Mouse (Mus musculus): ENCODE results near the gene Gm3839. TPM values are rescaled to one million over a fixed set of nuclear protein-coding genes. Genes with fewer than 3 reads are reported as not detected.
"Not testable (repeated sequence)": the region's sequence is repeated elsewhere in the genome, so short reads cannot be mapped to it uniquely, and the experiment has no call there.

The Gm3839 gene
- 0.99 and 1.2 TPM in 2 replicates for polyA plus RNA-seq (2015; fragmentation: Nextera tagmentation; extraction: Ambion mirVana)

- not testable (repeated sequence) for DNase-seq; H3K4me1 ChIP-seq (replicated peaks); H3K9ac ChIP-seq; H3K27me3 ChIP-seq; H3K9me3 ChIP-seq (replicated peaks); ATAC-seq (ENCODE audit: low read depth); H3K27ac ChIP-seq; H3K4me3 ChIP-seq (replicated peaks); H3K36me3 ChIP-seq; H3K4me2 ChIP-seq
Observed at GRCm38 (mm10) chr14:11356626-11357025, at the start of gene Gm3839. TSS of gene Gm3839 (minus strand) at chr14:11356726.

GRCm38 (mm10) chr14:11405661-11406060 is 49.1 kb upstream of the Gm3839 start:
- H3K4me3 ChIP-seq (replicated peaks) = no peak overlapping the region
- no peaks in the 10 kb centered on the region for H3K27me3 ChIP-seq
- H3K4me1 ChIP-seq (replicated peaks) = no peaks in the 10 kb centered on the region
- no peaks in the 10 kb centered on the region for H3K9me3 ChIP-seq (replicated peaks)
- no peak overlapping the region for H3K27ac ChIP-seq
- H3K36me3 ChIP-seq = no peaks in the 10 kb centered on the region
- no peak overlapping the region for H3K4me2 ChIP-seq
- H3K9ac ChIP-seq = no peak overlapping the region
- WGBS (ENCODE audit: insufficient replicate concordance) = 68% methylated on average over 9 of the region's 9 CpGs
- ATAC-seq (ENCODE audit: low read depth) (no peak), DNase-seq (no peak)

- H3K4me2 ChIP-seq = no peak overlapping the region
- H3K9me3 ChIP-seq (replicated peaks) = no peaks in the 10 kb centered on the region
- no peaks in the 10 kb centered on the region for H3K36me3 ChIP-seq
- no peaks in the 10 kb centered on the region for H3K4me1 ChIP-seq (replicated peaks)
- WGBS (ENCODE audit: insufficient replicate concordance) = 75% methylated on average over 3 of the region's 3 CpGs
- no peak overlapping the region for H3K4me3 ChIP-seq (replicated peaks)
- no peak for DNase-seq
- H3K27ac ChIP-seq = no peak overlapping the region
- H3K9ac ChIP-seq = no peak overlapping the region
- H3K27me3 ChIP-seq = no peaks in the 10 kb centered on the region
- no peak for ATAC-seq (ENCODE audit: low read depth)
Observed at GRCm38 (mm10) chr14:11377846-11378245, 21.3 kb upstream of the Gm3839 start.

- DNase-seq (no peak), ATAC-seq (ENCODE audit: low read depth) (no peak)
- 62% methylated on average over 5 of the region's 5 CpGs for WGBS (ENCODE audit: insufficient replicate concordance)
- Histone ChIP-seq H3K36me3 (no peaks in the 10 kb centered on the region), H3K27ac (no peak overlapping the region), H3K27me3 (no peaks in the 10 kb centered on the region), H3K9ac (no peak overlapping the region), H3K4me3 (replicated peaks) (no peak overlapping the region), H3K4me2 (no peak overlapping the region), H3K9me3 (replicated peaks) (no peaks in the 10 kb centered on the region), H3K4me1 (replicated peaks) (no peaks in the 10 kb centered on the region)
Observed at GRCm38 (mm10) chr14:11375225-11375624, 18.7 kb upstream of the Gm3839 start.

GRCm38 (mm10) chr14:11346086-11346485 is 10.4 kb downstream of the Gm3839 start:
- ATAC-seq (ENCODE audit: low read depth) (no peak), DNase-seq (no peak)
- Histone ChIP-seq H3K27ac (no peak overlapping the region), H3K4me3 (replicated peaks) (no peak overlapping the region), H3K9ac (no peak overlapping the region), H3K27me3 (no peaks in the 10 kb centered on the region), H3K9me3 (replicated peaks) (no peaks in the 10 kb centered on the region), H3K4me1 (replicated peaks) (no peaks in the 10 kb centered on the region), H3K36me3 (no peaks in the 10 kb centered on the region), H3K4me2 (no peak overlapping the region)
- 56% methylated on average over 3 of the region's 3 CpGs for WGBS (ENCODE audit: insufficient replicate concordance)

GRCm38 (mm10) chr14:11329993-11330392 is 26.5 kb downstream of the Gm3839 start:
- Histone ChIP-seq H3K9me3 (replicated peaks) (no peaks in the 10 kb centered on the region), H3K36me3 (no peaks in the 10 kb centered on the region), H3K27ac (no peak overlapping the region), H3K4me3 (replicated peaks) (no peak overlapping the region), H3K9ac (no peak overlapping the region), H3K4me2 (no peak overlapping the region), H3K27me3 (no peaks in the 10 kb centered on the region), H3K4me1 (replicated peaks) (no peaks in the 10 kb centered on the region)
- DNase-seq (no peak), ATAC-seq (ENCODE audit: low read depth) (no peak)
- WGBS (ENCODE audit: insufficient replicate concordance) = 42% methylated on average over 2 of the region's 2 CpGs

GRCm38 (mm10) chr14:11307079-11307478 is 49.4 kb downstream of the Gm3839 start:
- no peak overlapping the region for H3K27ac ChIP-seq
- no peak overlapping the region for H3K9ac ChIP-seq
- DNase-seq (no peak), ATAC-seq (ENCODE audit: low read depth) (no peak)
- H3K36me3 ChIP-seq = no peaks in the 10 kb centered on the region
- no peaks in the 10 kb centered on the region for H3K9me3 ChIP-seq (replicated peaks)
- no peak overlapping the region for H3K4me2 ChIP-seq
- H3K27me3 ChIP-seq = no peaks in the 10 kb centered on the region
- 15% methylated on average over 2 of the region's 2 CpGs for WGBS (ENCODE audit: insufficient replicate concordance)
- no peak overlapping the region for H3K4me3 ChIP-seq (replicated peaks)
- H3K4me1 ChIP-seq (replicated peaks) = no peaks in the 10 kb centered on the region

GRCm38 (mm10) chr14:11287956-11288355 is 68.6 kb downstream of the Gm3839 start:
- H3K27me3 ChIP-seq; H3K4me1 ChIP-seq (replicated peaks); H3K36me3 ChIP-seq; H3K27ac ChIP-seq; H3K4me3 ChIP-seq (replicated peaks); H3K9me3 ChIP-seq (replicated peaks); H3K4me2 ChIP-seq; ATAC-seq (ENCODE audit: low read depth); H3K9ac ChIP-seq; DNase-seq: not testable (repeated sequence)
- WGBS (ENCODE audit: insufficient replicate concordance) = 65% methylated on average over 3 of the region's 3 CpGs

GRCm38 (mm10) chr14:11257161-11257705 is 99.3 kb downstream of the Gm3839 start:
- ATAC-seq (ENCODE audit: low read depth) (no peak), DNase-seq (no peak)
- Histone ChIP-seq H3K9me3 (replicated peaks) (no peaks in the 10 kb centered on the region; the same call in 1 of the 2 replicates), H3K4me1 (replicated peaks) (no peaks in the 10 kb centered on the region), H3K9ac (no peak overlapping the region), H3K4me2 (no peak overlapping the region), H3K27ac (no peak overlapping the region), H3K4me3 (replicated peaks) (no peak overlapping the region), H3K27me3 (no peaks in the 10 kb centered on the region), H3K36me3 (no peaks in the 10 kb centered on the region)
- 67% methylated on average over 4 of the region's 4 CpGs for WGBS (ENCODE audit: insufficient replicate concordance)

- H3K9me3 ChIP-seq (replicated peaks) = no peaks in the 10 kb centered on the region
- no peak overlapping the region for H3K9ac ChIP-seq
- no peak overlapping the region for H3K4me2 ChIP-seq
- no peaks in the 10 kb centered on the region for H3K36me3 ChIP-seq
- no peaks in the 10 kb centered on the region for H3K4me1 ChIP-seq (replicated peaks)
- H3K27me3 ChIP-seq = no peaks in the 10 kb centered on the region
- no peak overlapping the region for H3K4me3 ChIP-seq (replicated peaks)
- DNase-seq (no peak), ATAC-seq (ENCODE audit: low read depth) (no peak)
- no peak overlapping the region for H3K27ac ChIP-seq
Observed at GRCm38 (mm10) chr14:11248053-11248452, 108.5 kb downstream of the Gm3839 start.

GRCm38 (mm10) chr14:11244546-11244945 is 112.0 kb downstream of the Gm3839 start:
- ATAC-seq (ENCODE audit: low read depth) (no peak), DNase-seq (no peak)
- H3K4me1 ChIP-seq (replicated peaks) = no peaks in the 10 kb centered on the region
- no peak overlapping the region for H3K4me2 ChIP-seq
- H3K9me3 ChIP-seq (replicated peaks) = no peaks in the 10 kb centered on the region
- H3K27ac ChIP-seq = no peak overlapping the region
- H3K9ac ChIP-seq = no peak overlapping the region
- no peaks in the 10 kb centered on the region for H3K36me3 ChIP-seq
- 44% methylated on average over 5 of the region's 5 CpGs for WGBS (ENCODE audit: insufficient replicate concordance)
- H3K27me3 ChIP-seq = no peaks in the 10 kb centered on the region
- no peak overlapping the region for H3K4me3 ChIP-seq (replicated peaks)

- DNase-seq (no peak), ATAC-seq (ENCODE audit: low read depth) (no peak)
- no peak overlapping the region for H3K9ac ChIP-seq
- H3K27ac ChIP-seq = no peak overlapping the region
- no peak overlapping the region for H3K4me2 ChIP-seq
- no peaks in the 10 kb centered on the region for H3K36me3 ChIP-seq
- no peak overlapping the region for H3K4me3 ChIP-seq (replicated peaks)
- no peaks in the 10 kb centered on the region for H3K27me3 ChIP-seq
- H3K9me3 ChIP-seq (replicated peaks) = no peaks in the 10 kb centered on the region
- H3K4me1 ChIP-seq (replicated peaks) = no peaks in the 10 kb centered on the region
- WGBS (ENCODE audit: insufficient replicate concordance) = 72% methylated on average over 7 of the region's 7 CpGs
Observed at GRCm38 (mm10) chr14:11232086-11232485, 124.4 kb downstream of the Gm3839 start.

All from liver, embryonic 13.5 days (tissue).